Mouse (Mus musculus) c-Kit-negative CD71-positive TER-119-positive erythroid progenitor cells, embryonic 14.5 days (primary cell): ENCODE results near the gene Gm17651.

Source experiments
- DNase-seq: peaks from one replicate; pipeline ENCODE4 v3.0.0-alpha.2; 2013; ENCODE audit warnings: low read depth, low spot score

Gene Gm17651

DNA sequence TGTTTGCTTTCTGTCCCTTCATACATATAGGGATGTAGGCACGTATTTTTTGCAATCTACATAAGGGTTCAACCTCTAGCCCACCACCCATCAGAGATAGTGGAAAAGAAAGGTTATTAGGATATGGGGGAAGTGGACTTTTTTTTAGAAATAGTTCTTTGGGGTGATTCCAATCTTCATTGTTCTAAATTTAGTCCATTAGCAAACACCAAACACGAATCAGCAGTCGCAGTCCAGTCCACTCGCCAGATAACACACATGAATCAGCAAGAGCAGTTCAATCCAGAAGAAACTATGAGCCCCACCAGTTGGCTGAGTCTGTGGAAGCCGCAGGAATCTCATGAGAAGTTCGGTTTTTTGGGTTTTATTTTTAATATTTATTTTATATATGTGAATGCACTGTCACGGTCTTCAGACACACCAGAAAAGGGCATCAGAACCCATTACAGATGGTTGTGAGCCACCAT lies at the start of gene Gm17651:
Gm17651 (minus strand) TSS at position 51 of the 467 bp plus-strand sequence.
- no peak for DNase-seq

DNA sequence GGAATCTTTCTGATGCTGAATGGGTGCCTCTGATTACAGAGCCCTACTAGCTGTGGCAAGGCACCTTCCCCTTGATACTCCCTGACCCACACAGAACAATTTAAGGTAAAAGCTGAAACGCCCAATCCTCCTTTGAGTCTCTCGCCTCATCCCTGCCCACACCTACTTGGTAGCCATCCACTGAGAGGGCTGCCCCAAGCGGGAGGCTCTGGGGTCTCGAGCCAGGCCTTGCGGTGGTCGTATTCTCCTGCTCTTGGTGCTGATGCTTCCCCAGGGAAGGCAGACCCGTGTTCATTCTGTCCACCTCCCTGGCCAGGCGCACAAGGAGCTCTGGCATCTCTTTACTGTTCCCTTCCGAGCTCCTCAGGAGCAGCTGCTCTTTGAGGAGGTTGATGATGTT lies 44.6 kb upstream of the Gm17651 start:
- DNase-seq: no peak

DNA sequence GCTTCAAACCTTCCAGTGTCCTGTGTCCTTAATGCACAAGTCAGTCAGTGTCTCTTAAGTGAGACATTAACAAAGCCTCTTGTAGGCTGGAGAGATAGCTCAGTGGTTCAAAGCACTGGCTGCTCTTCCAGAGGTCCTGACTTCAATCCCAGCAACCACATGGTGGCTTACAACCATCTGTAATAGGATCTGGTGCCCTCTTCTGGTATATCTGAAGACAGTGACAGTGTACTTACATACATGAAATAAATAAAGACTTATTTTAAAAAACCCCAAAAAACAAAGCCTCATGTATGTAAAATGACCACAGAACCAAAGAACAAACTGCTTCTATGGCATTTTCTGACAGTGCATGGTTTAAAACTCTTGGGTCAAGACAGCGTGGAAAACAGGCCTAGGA lies 41.4 kb upstream of the Gm17651 start:
- no peak for DNase-seq

DNA sequence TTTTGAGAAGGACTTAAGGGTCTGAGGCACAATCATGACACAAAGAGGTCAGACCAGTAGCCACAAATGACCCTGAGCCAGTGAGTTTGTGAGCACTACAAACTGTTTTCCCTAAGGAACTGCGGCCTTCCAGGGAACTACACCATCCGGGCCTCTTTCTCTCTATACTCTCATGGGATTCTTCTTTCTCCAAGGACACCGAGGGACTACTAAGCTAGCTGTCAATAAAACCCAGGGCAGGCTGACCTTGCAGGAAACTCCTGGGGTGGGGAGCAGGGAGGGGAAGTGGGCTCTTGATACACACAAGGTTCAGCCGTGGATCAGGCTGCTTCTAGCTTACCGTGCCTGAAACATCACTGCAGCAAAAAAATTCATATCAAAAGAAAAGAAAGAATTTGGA lies 36.4 kb upstream of the Gm17651 start:
- no peak for DNase-seq

DNA sequence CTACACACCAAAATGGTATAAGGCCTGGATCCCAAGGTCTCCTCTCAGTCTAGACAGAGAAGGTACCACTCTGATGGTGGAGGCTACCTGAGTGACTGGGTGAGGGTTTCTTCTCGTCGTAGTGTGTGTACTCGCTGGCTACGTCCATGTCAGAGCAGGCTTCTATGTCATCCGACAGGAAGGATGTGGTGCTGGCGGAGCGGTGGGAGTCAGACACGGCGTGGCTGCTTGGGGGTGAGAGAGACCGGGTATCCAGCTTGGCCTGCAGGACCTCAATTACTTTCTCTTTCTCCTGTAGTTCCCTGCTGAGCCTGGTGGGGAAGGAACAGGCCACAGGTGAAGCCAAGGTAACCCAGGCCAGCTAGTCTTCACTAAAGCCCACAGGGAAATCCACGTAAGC lies 35.6 kb upstream of the Gm17651 start:
- DNase-seq: no peak

DNA sequence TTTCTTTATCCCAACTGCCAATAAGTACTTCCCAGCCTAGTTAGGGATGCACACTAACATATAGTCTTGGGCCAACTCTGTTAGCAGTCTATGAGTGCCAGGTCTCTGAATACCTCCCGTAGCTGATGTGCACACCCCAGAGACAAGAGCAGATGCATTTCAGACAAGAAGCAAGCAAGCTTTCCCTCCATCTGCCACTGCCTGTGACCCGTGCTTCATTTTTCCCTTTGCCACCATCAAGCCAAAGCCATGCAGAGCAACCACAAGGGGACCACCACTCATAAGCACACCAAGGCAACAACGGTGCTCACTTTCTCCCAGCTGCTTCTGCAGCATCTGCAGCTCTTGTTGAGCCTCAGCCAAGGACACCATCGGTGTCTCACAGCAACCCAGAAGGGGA lies 32.1 kb upstream of the Gm17651 start:
- DNase-seq: no peak

DNA sequence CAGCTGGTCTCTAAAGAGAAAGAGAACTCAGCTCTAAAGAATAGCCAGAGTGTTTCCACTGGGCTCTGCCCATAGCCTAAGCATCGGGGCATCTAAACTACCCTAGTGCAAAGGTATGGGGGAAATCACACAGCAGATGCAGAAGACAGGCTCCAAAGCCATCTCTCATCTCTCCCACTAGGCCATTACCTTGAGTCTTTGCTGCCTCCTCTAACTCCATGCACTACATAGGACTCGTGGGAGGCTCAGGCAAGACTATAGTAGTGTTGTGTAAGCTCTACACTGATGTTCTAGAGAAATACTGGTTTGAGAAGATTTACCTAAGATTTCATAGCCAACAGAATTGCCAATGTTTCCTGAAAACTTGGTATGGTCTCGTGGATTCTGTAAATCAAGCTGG lies 31.0 kb upstream of the Gm17651 start:
- DNase-seq: no peak

DNA sequence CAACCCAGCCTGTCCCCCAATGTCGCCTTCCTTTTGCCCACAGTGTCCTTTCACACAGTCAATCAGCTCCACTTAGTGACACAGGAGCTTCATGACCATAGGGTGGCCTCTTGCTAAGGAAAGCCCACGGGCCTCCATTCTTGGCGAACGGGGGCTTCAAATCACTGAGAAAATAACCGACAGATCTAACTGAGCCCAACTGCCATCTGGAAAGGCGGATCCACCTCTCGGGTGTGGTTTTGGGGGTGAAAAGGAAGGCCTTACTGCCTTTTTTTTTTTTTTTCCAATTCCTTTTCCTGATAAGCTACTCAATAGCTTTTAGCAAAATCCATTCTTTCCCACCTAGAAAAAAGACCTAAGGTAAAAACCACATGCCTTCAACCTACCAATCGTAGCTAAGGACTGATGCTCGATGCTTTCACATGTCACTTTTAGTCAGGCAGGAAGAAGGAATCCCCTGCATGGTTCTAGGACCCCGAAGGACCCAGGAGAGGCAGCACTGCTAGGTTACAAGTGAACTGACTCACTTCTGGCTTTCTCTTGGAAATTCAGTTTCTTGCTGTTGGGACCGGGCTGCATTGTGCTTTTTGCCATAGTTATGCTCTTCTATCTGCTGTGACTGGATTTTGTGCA lies 28.1 kb upstream of the Gm17651 start:
- DNase-seq: no peak

DNA sequence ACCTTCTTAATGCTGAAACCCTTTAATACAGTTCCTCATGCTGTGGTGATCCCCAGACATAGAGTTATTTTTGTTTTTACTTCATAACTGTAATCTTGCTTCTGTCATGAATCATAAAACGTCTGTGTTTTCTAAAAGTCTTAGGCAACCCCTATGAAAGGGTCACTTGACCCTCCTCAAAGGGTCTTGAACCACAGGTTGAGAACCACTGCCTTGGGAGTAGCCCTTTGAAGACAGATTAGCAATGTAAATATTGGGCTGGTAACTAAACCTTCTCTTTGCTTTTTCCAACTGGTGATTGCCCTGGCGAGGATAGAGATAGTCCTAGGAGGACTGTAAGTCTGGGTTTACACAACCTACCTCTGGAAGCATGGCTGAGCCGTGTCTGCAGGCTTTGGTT lies 26.7 kb upstream of the Gm17651 start:
- no peak for DNase-seq

DNA sequence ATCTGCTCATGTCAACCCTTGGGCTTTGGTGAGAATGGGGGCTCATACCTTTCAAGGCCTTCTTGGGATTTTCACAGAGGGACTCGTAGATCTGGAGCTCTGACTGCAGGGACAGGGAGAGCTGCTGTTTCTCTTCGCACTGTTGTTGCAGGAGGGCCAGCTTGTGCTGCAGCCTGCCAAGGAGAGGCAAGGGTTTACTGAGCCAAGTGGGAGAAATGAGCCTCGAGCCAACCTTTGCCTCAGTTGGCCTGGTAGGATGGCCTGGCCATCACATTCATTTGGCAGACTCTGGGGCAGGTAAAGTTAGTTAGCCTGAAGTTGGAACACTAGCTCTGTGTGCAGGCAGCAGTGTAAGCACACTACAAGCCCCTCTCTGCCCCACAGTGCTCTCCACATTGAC lies 24.6 kb upstream of the Gm17651 start:
- no peak for DNase-seq

DNA sequence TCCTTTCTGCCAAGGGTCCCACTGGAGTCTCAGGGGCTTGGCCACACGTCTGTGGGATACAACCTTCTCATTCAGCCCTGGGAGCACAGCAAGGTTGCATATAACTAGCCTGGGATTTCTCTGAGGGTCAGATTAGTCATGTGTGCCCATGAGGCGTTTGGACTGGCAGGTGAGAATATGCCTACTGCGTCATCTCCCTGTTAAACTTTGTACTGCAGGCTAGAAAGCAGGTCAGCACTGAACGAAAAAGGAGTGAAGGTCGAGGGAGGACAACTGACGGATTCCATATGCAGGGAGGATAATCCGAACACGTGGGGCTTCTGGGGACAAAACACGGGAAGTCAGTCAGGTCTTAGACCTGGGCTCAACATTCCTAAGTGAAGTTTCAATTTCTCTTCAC lies 22.8 kb upstream of the Gm17651 start:
- DNase-seq: no peak

DNA sequence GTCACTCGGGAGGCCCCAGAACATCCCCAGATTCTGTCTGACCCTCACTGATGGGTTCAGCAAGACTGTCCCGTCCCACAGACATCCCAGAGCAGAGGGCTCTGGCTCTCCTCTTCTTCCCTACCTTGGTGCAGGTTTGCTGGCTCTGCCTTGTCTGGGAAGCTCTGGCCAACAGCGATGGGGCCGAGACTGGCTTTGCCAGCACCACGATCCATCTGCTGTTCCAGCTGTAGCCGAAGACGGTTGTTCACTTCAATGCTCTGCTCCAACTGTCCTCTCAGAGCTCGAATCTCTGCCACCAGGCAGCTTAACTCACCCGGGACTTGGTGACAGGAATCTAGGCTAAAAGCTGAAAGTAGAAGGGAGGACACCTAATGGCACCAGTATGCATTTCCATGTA lies 22.4 kb upstream of the Gm17651 start:
- no peak for DNase-seq

DNA sequence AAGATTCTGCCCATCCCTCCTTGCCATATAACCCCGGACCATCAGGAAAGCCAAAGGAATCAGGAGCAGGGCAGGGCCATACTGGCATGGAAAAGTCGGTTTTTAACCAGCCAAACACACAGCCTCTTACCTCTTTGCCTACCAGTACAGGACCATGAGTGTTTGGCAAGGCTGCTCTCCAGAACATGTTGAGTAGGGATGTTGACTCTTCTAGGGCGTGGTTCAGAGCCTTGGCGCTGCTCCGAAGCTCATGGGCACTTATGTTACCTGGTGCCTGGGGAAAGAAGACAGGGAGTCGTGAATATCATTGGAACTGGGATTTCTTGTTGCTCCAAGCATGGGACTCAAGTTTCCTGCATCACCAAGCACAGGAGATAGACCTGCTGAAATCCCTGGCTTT lies 19.3 kb upstream of the Gm17651 start:
- no peak for DNase-seq

DNA sequence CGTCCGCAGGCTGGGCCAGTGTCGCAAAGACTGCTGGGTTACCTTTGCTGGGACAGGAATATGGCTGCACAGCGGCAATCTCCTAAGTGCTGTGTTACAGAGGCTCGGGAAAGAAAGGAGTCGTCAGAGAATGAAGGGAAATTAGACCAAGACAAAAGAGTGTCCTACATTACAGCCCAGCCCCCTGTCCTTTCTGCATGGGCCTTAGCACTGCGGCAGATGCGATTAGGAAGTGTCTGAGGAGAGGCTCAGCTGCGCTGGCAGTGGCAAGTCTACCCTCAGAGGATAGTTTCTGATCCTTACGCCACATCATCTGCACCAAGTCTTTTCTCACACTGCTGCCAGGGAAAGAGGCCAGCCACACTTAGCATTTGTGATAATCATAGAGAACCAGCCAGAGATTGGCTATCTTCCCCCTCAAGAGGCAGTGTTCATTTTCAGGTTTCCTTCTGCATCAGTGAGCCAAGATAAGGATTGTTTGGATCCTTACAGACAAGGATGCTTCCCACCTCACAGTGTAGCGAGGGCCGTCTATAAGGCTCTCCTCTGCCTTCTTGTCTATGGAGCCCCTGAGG lies 17.0 kb upstream of the Gm17651 start:
- no peak for DNase-seq

DNA sequence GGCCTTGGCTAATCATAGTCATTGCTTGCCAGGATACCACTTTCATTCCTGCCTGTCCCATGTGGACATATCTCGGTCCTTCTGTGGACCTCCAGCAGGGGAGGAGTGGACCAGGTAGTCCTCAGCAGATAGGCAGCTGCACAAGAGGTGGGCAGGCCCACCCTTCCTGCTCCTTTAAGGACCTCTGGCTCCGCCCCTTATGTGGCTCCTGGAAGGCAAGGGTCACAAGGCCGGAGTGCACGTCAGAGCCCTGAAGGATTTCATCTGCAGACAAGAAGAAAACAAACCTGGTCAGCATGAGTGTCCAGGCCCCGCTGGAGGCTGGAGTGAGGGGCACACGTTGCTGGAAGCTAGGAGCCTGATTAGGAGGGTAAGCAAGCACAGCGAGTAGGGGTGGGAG lies 16.1 kb upstream of the Gm17651 start:
- DNase-seq: no peak

DNA sequence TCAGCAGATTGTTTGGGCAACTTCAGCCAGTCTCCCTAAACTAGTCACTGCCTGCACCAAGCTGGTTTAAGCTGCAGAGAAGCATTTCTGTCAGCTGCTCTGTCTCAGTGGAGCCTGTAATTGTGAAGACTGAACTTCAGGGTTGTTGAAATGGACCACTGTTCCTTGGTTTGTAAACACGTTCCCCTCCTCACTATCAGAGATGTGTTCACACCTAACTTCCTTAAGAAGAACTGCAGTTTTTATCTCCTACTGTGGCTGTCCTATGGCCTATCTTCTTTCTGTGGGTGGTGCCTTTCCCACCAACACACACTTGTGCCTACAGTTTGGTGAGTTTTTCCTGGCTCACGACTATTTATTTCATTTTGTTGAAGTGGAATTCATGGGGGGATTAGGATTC lies 14.8 kb upstream of the Gm17651 start:
- no peak for DNase-seq

DNA sequence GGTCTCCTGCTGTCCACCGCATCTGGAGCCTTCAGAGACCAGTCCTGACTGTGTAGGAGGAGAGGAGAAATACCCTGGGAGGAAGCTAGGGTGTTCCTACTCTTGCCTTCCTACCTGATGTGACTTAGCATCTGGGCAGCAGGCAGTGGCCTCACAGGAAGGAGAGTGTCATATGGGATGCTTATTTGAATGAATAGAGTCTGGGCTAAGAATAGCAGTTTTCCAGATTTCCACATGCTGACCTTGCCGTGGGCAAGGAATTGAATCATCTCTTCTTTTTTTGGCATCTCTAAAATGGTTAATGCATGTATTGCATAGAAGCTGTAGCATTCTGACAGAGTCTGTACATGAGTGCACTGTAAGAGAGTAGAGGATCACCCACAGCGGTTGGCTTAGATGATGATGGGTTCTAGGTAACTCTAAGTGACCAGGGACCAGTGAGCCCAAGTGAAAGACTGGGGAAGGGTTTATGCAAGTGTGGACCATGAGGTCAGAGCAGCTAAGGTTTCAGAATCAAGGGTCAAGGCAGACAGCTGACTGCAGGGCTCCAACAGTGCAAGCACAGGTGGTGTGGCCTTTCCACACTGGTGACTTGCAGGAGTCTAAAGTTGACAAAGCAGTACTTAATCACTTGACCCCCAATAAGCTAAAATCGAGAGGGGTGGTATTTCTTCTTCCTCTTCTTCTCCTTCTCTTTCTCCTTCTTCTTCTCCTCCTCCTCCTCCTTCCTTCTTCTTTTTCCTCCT lies 12.1 kb upstream of the Gm17651 start:
- DNase-seq: no peak

DNA sequence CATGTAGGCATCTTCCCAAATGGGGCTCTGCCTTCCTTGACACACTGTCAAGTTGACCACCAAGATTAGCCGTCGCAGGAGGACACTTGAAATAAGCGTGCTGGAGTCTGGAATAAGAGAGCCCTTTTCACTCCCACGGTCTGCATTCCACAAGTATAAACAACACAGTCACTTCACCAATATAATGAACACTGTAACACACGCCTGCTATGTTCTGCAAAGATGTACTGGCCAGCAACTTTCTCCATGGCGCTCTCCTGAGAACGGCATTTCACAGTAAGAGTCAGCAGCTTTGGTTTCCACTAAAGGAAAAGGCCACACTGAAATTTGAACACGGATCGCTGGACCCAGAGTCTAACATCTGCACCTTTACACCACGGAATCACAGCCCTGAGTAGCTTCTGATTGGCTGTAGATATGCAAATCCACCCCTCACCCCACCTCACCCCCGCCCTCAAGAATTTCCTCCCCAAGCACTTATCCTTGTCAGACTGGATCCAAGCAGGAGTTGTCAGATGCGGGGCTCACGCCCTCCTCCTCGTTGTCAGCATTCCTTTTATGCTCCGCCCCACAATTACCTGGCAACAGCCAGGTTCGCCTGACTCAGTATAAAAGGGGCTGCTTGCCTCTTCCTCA lies 9.2 kb upstream of the Gm17651 start:
- DNase-seq: no peak

DNA sequence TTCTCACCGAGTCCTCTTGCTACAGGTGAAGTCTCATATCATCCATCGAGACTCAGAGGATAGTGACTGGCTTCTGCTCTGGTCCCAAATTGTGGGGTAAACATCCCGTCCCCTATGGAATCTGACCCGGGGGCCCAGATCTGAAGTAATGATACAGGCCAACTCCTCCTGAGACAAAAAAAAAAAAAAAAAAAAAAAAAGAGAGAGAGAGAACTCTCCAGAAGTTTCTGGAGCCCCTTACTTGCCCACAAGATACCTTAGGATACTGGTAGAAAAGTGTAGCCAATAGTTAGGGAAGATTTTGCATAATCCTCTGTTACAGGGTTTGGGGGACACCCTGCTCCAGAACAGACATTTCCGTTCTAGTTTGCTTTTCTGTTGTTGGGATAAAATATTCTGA lies 8.1 kb upstream of the Gm17651 start:
- DNase-seq: no peak

DNA sequence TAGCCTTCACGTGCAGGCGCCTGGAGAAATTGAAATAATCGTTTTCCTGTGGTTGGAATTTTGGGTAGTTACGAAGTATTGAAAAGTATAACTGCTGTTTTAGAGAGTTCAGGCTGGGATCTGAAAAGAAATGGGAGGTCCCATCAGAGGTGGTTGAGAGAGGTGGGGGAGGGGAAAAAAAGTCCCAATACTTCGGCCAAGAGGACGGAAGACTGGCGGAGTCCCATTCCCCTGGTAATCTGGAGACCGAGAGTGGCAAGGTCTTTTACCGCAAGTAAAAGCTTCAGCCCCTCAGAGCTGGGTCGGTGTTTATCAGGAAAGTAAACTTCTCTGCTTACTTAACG lies 7.6 kb upstream of the Gm17651 start:
- DNase-seq: no peak

DNA sequence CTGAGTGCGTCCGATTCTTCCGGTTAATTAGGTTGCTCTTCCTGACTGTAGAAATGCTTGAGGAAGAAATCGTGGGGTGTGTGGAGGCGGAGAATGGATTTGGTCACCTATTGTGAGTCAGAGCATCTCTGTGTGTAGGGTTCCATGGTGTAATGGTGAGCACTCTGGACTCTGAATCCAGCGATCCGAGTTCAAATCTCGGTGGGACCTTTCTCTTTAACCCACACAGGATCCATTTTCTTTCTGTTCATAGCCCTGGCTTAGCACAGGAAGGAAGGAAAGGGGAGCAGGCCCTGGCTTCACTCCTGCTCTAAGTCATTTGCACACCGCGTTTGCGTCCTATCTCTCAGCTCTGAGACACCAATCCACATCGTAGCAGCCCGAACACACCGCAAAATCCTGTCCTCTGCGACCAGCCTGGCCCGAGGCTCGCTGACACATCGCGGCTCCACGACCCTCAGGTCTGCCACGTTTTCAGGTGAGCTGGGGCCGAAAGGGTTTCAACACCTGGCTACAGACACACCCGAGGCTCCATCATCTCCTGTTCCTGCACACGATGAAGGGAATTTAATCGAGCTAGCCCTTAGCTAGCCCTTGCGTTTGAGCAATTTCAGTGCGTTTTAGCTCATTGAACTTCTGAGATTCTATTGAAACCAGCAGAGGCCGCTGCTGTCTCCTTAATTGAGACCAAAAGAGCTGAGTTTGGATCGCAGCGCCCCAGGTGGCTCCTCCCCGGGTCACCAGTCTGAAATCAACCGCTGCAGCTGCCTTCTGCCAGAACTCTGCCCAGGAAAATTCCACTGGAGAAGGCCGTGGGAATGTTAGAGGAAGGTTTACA lies 7.0 kb upstream of the Gm17651 start:
- DNase-seq: no peak
